Mouse (Mus musculus) limb, embryonic 15.5 days (tissue): ENCODE data around the gene Lrrfip1. TPM values are rescaled to one million over a fixed set of nuclear protein-coding genes. Genes with fewer than 3 reads are reported as not detected.

Experiments used
- polyA plus RNA-seq: library from polyadenylated mRNA; unstranded; fragments of >200 nt; fragmentation: Nextera tagmentation; extraction: Ambion mirVana; gene quantifications from 2 replicates; pipeline ENCODE4 v1.2.1, GENCODE M21; 2015

The Lrrfip1 gene
- polyA plus RNA-seq, 1 experiment from 2014 or later: 56.8 TPM

Other genes with a start within 250 kb of the Lrrfip1 start
- 183 and 219 TPM in 2 replicates for gene Col6a3, start 154.8 kb upstream of the Lrrfip1 start, polyA plus RNA-seq
- gene Mlph, start 83.7 kb upstream of the Lrrfip1 start, polyA plus RNA-seq: 1.4 and 1.6 TPM in 2 replicates
- gene Prlh, start 45.6 kb upstream of the Lrrfip1 start, polyA plus RNA-seq: not detected in 2 replicates
- 2.4 and 2.5 TPM in 2 replicates for gene Rab17, start 29.1 kb upstream of the Lrrfip1 start, polyA plus RNA-seq
- gene Rbm44, start 146.4 kb downstream of the Lrrfip1 start, polyA plus RNA-seq: 0.65 and 0.94 TPM in 2 replicates
- 9.6 and 17.3 TPM in 2 replicates for gene Ramp1, start 181.1 kb downstream of the Lrrfip1 start, polyA plus RNA-seq